Comparison of ENCODE assay signal across 8 mouse cellular contexts in genomic region chr11:50358950-50359861, GRCm38 (mm10). TPM values are rescaled to one million over a fixed set of nuclear protein-coding genes. Genes with fewer than 3 reads are reported as not detected.
A peak's percentile ranks its signal among the peaks of the same experiment; 100 is the strongest.
DNase-seq lines count a peak whose midpoint lies in the region; ATAC-seq lines count a peak whose summit lies in the region.

No protein-coding gene starts in this region.

- peak overlapping the region; percentile 68 for H3K4me3 ChIP-seq in heart, embryonic 12.5 days
- peak overlapping the region; percentile 61 for H3K4me3 ChIP-seq in kidney, embryonic 15.5 days (replicated peaks)
- peak overlapping the region; percentile 62 for H3K4me3 ChIP-seq in liver, embryonic 12.5 days

- no peaks in the 10 kb centered on the region for H3K36me3 ChIP-seq in heart, embryonic 12.5 days
- H3K36me3 ChIP-seq in kidney, embryonic 15.5 days, result no peaks in the 10 kb centered on the region
- H3K36me3 ChIP-seq in liver, embryonic 12.5 days, result no peaks in the 10 kb centered on the region

- ATAC-seq in heart, embryonic 12.5 days (ENCODE audit: insufficient number of reproducible peaks, low FRiP score), result peak; percentile 49
- ATAC-seq in kidney, embryonic 15.5 days (replicated peaks; ENCODE audit: low FRiP score), result peak; percentile 52
- peak; percentile 50; the same call in 1 of the 2 replicates for ATAC-seq in liver, embryonic 12.5 days
- 0 out of 2 replicates have a peak, but pooled peaks have one; percentile 32 for ATAC-seq in monocyte, adult 5-6 weeks (replicated peaks; ENCODE audit: insufficient number of reproducible peaks, low FRiP score, low TSS enrichment, poor library complexity, severe bottlenecking)

- H3K4me1 ChIP-seq in heart, embryonic 12.5 days (replicated peaks), result peaks cover 3% of the 10 kb centered on the region; the same call in 1 of the 2 replicates
- peaks cover 13% of the 10 kb centered on the region for H3K4me1 ChIP-seq in kidney, embryonic 15.5 days
- H3K4me1 ChIP-seq in liver, embryonic 12.5 days, result peaks cover 19% of the 10 kb centered on the region

- 1% methylated on average over 74 of the region's 74 CpGs for WGBS in heart, embryonic 12.5 days
- 2% methylated on average over 74 of the region's 74 CpGs for WGBS in kidney, embryonic 15.5 days
- 4% methylated on average over 74 of the region's 74 CpGs for WGBS in liver, embryonic 12.5 days (ENCODE audit: insufficient replicate concordance)

- H3K27me3 ChIP-seq in heart, embryonic 12.5 days (replicated peaks), result peaks cover 27% of the 10 kb centered on the region
- 0 out of 2 replicates have a peak, but pooled peaks cover 4% of the 10 kb centered on the region for H3K27me3 ChIP-seq in kidney, embryonic 15.5 days
- H3K27me3 ChIP-seq in liver, embryonic 12.5 days (replicated peaks), result peaks cover 35% of the 10 kb centered on the region

- DNase-seq in urinary bladder, adult 2 months (ENCODE audit: low spot score), result peak; percentile 33
- DNase-seq in urinary bladder, postnatal 10 days (ENCODE audit: low spot score), result no peak
- peak; percentile 78 for DNase-seq in embryo, embryonic 9.5 days (ENCODE audit: extremely low spot score)
- DNase-seq in thymus, postnatal 14 days, result peak; percentile 38

- H3K4me2 ChIP-seq in heart, embryonic 12.5 days, result peak overlapping the region; percentile 97
- peak overlapping the region; percentile 93 for H3K4me2 ChIP-seq in kidney, embryonic 15.5 days
- H3K4me2 ChIP-seq in liver, embryonic 12.5 days, result peak overlapping the region; percentile 91

- H3K9me3 ChIP-seq in heart, embryonic 12.5 days (replicated peaks), result 0 out of 2 replicates have a peak, but pooled peaks cover 3% of the 10 kb centered on the region
- H3K9me3 ChIP-seq in kidney, embryonic 15.5 days (replicated peaks), result no peaks in the 10 kb centered on the region
- H3K9me3 ChIP-seq in liver, embryonic 12.5 days (replicated peaks), result no peaks in the 10 kb centered on the region

- peak overlapping the region; percentile 66 for H3K9ac ChIP-seq in heart, embryonic 12.5 days
- H3K9ac ChIP-seq in kidney, embryonic 15.5 days, result peak overlapping the region; percentile 64
- H3K9ac ChIP-seq in liver, embryonic 12.5 days, result peak overlapping the region; percentile 66

- no peak overlapping the region for H3K27ac ChIP-seq in heart, embryonic 12.5 days (ENCODE audit: poor library complexity, severe bottlenecking)
- H3K27ac ChIP-seq in kidney, embryonic 15.5 days, result peak overlapping the region; percentile 83
- no peak overlapping the region; the same call in 1 of the 2 replicates for H3K27ac ChIP-seq in liver, embryonic 12.5 days

RNA-seq across cellular contexts. Expression of gene Cby3, which starts 4.9 kb away (rescaled TPM):
- polyA plus RNA-seq in urinary bladder, adult 2 months (2012; rRNA removed), result 0.12 and 0.25 TPM in 2 replicates
- 0.26 TPM in 1 of 2 replicates, not detected in the other for polyA plus RNA-seq in heart, embryonic 12.5 days (2016; fragmentation: Nextera tagmentation; extraction: Ambion mirVana)
- polyA plus RNA-seq in kidney, embryonic 15.5 days (2015; fragmentation: Nextera tagmentation; extraction: Ambion mirVana), result 0.78 and 1.3 TPM in 2 replicates
- polyA plus RNA-seq in liver, embryonic 12.5 days (2016; fragmentation: Nextera tagmentation; extraction: Ambion mirVana), result 0.18 TPM in 1 of 2 replicates, not detected in the other
- total RNA-seq in monocyte, adult 5-6 weeks (2017), result not detected in 3 replicates

RNA-seq across cellular contexts. Expression of gene Hnrnph1, which starts 17.6 kb away (rescaled TPM):
- polyA plus RNA-seq in urinary bladder, adult 2 months (2012; rRNA removed), result 251 and 299 TPM in 2 replicates
- polyA plus RNA-seq in heart, embryonic 12.5 days (2016; fragmentation: Nextera tagmentation; extraction: Ambion mirVana), result 255 and 272 TPM in 2 replicates
- polyA plus RNA-seq in kidney, embryonic 15.5 days (2015; fragmentation: Nextera tagmentation; extraction: Ambion mirVana), result 498 and 501 TPM in 2 replicates
- 160 TPM in 2 replicates for polyA plus RNA-seq in liver, embryonic 12.5 days (2016; fragmentation: Nextera tagmentation; extraction: Ambion mirVana)
- 1,029 to 1,291 TPM (median 1,161 TPM) in 3 replicates for total RNA-seq in monocyte, adult 5-6 weeks (2017)

RNA-seq across cellular contexts. Expression of gene Canx, which starts 33.7 kb away (rescaled TPM):
- polyA plus RNA-seq in urinary bladder, adult 2 months (2012; rRNA removed), result 177 and 247 TPM in 2 replicates
- 331 and 334 TPM in 2 replicates for polyA plus RNA-seq in heart, embryonic 12.5 days (2016; fragmentation: Nextera tagmentation; extraction: Ambion mirVana)
- 372 and 393 TPM in 2 replicates for polyA plus RNA-seq in kidney, embryonic 15.5 days (2015; fragmentation: Nextera tagmentation; extraction: Ambion mirVana)
- 255 and 264 TPM in 2 replicates for polyA plus RNA-seq in liver, embryonic 12.5 days (2016; fragmentation: Nextera tagmentation; extraction: Ambion mirVana)
- total RNA-seq in monocyte, adult 5-6 weeks (2017), result 473 to 555 TPM (median 517 TPM) in 3 replicates
